Mouse (Mus musculus) small intestine, adult 2 months (tissue): ENCODE measurements at regions not wholly inside any gene's neighbourhood (a gene's known extent, or its start where the extent isn't known, plus 50 kb on each side); places are given as distances from the start of the nearest gene placed in this dataset.

Experiments
- CTCF ChIP-seq: fragments of 200-500 bp; IDR thresholded peaks from 2 replicates; pipeline ENCODE4 v1.5.1; 2012; ENCODE audit warnings: low read depth, mild to moderate bottlenecking, control low read depth, inconsistent platforms, low read length, moderate library complexity, mixed read lengths; ENCODE audit not compliant: insufficient replicate concordance, insufficient read length; ENCODE audit errors: extremely low read depth
- POLR2A ChIP-seq: fragments of 200-500 bp; IDR thresholded peaks from 2 replicates; pipeline ENCODE4 v1.6.1; 2012; ENCODE audit warnings: low read depth, mild to moderate bottlenecking, control low read depth, inconsistent platforms, low read length, moderate library complexity

- no peak for TF ChIP-seq POLR2A
- TF ChIP-seq CTCF, result no peak
Observed at GRCm38 (mm10) chr16:57924130-57924495, 169.6 kb upstream of the Col8a1 start.
